Mouse (Mus musculus) liver, postnatal 0 days (tissue): ENCODE data around the gene Pam.
A peak's percentile ranks its signal among the peaks of the same experiment; 100 is the strongest.

ENCODE experiments used
- CTCF ChIP-seq: sonication (generic); IDR thresholded peaks from 2 replicates; pipeline ENCODE4 v1.5.1; 2016; ENCODE audit warnings: antibody characterized with exemption, low read depth
- EP300 ChIP-seq: IDR thresholded peaks from 2 replicates; pipeline ENCODE4 v1.6.1; 2016; ENCODE audit warnings: antibody characterized with exemption, low read depth, mild to moderate bottlenecking

GRCm38 (mm10) chr1:98144845-98145244 lies 49.4 kb upstream of the Pam start:
- peak; percentile 42; the same call in 1 of the 2 replicates for TF ChIP-seq CTCF
- no peak for TF ChIP-seq EP300
